Mouse (Mus musculus): ENCODE measurements at regions not wholly inside any gene's neighbourhood (a gene's known extent, or its start where the extent isn't known, plus 50 kb on each side); places are given as distances from the start of the nearest gene placed in this dataset.
A peak's percentile ranks its signal among the peaks of the same experiment; 100 is the strongest.

DNA sequence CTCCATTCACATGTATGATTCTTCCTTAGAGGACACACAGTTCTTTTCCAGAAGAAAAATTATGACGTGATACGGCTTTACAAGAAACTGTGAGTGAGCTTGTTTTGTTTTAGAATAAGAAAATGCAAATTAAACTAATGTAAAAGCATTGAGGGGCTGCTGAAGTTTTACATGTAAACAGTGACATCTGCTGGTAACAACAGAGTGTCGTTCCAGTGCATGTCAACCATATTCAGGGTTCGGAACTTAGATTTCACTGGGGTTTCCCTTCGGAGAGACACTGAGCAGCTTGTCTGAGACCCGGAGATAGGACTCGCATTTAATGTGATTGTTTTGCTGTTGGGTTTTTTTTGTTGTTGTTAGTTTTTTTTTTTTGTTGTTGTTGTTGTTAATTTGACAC is 148.4 kb upstream of the Ube3a start:
- DNase-seq = peak; percentile 18
